Mouse (Mus musculus): ENCODE data around the gene Gabrd.
A peak's percentile ranks its signal among the peaks of the same experiment; 100 is the strongest.

Gene Gabrd

DNA sequence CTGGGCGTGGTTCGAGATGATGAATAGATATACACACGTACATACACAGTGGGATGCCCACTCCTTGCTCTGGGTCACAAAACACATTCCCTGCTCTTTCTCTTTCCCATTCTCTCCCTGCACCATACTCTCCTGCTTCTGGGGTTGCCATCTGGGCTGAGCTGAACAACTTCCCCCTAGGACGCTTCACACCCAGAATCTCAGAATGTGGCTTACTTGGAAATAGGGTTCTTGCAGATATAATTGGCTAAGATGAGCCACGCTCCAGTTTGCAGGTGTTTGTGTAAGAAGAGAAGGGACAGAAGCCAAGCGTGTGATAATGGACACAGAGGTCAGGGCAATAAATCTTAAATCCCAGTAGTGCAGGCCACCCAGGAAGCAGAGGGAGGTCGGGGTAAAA, 15.9 kb downstream of the Gabrd start:
- peak; percentile 14 for DNase-seq

DNA sequence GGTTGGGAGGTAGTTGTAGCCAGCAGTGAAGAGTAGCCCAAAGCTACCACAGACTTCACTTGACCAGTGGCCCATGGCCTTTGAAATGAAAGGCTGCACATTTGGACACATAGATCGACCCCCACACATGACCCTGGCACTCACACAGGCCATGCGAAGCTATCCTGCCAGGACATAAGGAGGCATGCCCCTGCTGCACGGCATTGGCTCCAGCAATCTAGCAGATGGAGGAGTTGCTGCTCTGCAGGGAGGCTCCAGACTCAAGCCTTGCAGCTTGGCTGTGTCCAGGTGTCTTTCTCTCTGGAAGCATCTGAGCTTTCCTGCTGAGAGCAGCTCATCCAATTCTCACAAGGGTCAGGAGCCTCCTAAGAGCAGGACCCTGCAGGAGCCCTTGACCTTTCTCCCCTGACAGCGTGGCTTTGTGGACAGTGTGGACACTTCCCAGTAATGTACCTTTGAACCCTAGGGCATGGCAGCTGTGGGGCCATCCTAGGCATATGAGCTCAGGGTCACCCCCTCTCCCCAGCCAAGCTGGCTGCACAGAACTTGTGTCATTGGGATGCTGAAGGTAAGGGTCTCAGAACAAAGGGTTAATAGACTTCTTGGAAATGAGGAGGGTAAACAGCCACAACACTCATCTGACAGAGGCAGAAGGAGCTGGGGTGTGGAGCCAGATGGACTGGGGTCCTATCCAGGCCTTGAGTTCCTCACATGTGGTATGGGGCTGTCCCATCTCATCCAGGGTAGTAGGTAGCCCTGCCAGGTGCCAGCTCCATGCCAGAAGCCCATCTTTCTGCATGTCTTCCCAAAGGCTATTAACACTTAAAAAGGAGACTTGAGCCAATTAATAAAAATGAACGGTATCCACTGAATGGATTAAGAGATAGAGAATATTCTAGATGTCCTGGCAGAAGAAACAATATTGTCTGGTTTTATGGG, 25.8 kb downstream of the Gabrd start:
- DNase-seq = no peak

DNA sequence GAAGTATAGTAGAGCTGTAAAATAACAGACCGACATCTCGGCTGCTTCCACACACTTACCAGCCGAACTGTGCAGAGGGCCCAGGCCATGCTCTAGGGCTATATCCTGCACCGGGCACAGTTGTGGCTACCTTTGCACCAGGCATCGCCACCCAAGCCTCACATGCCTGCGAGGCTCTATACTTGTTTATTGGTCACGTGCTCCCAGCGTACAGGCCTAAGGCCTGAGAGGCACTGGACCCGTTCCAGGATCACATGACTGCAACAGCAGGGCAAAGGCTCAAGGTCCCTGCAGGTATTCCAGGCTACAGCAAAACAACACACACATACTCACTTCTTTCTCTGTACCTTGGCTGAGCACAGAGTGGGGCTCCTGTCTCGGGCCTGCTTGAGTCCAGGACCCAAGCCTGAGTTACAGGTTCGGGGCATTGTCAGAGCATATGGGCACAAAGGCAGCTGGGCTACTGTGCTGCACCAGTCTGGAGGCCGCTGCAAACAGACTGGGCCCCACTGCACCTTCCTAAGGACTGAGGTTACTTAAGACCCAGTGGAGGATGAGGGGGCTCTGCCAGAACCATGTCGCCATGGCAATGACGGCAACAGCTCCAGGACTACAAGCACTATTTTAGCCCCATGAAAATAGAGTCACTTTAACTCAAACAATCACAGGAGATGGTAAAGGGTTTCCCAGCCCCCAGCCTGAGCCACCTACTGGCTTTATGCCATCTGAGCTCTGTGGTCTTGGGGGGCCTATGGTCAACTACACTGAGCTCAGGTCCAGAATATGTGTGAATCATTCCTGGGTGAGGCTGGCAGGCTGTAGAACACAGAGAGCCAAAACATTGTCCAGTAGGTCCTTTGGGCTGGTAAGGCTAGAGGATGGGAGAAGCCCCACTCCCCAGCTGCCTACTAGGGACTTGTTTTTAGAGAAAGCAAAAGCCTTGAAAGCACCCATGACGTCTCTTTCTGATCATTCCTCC, 26.9 kb downstream of the Gabrd start:
- no peak for DNase-seq

DNA sequence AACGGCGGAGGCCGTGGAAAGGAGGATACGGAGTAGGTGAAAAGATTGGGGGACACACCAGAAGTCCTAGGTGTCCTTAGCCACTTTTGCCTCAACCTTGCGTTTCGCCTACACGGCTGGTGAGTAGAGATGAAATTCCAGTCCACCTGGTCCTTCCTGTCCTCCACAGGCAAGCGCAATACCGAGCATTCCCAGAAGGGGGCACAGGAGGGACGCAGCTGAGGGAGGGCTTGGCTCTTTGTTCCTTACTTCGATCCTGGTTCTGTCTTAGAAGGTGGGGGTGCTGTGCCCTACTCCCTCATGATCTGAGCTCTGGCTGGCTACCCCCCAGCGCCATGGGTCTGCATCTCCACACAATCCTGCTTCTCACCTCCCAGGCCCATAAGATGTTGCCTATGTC, 29.2 kb downstream of the Gabrd start:
- peak; percentile 89 for DNase-seq

DNA sequence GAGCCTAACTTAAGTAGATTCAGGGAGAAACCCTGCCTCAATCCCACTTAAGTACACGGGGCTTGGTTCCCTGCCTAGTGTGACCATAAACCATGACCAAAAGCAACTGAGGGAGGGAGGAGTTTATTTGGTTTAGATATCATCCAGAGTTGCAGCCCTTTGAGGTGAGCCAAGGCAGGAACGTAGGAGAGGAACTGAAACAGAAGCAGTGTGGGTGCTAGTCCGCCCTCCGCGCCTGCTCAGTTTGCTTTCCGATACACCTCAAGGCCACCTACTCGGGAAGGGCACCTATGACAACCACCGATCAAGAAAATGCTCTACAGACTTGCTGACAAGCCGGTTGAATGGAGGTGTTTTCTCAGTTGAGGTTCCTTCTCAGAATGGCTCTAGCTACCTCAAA, 30.2 kb downstream of the Gabrd start:
- no peak for DNase-seq

DNA sequence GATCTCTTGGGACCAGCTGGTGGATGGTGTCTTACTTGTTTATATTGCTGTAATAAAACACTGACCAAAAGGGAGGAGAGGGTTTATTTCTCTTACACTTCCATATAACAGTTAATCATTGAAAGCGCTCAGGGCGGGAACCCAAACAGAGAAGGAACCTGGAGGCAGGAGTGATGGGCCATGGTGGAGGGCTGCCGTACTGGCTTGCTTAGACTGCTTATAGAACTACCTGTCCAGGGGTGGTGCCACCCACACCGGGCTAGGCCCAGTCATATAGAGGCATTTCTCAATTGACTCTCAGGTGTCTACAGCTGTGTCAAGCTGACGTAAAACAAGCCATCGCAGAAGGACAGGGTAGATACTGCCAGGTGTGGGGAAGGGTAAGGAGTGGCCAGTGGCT, 31.1 kb downstream of the Gabrd start:
- no peak for DNase-seq

DNA sequence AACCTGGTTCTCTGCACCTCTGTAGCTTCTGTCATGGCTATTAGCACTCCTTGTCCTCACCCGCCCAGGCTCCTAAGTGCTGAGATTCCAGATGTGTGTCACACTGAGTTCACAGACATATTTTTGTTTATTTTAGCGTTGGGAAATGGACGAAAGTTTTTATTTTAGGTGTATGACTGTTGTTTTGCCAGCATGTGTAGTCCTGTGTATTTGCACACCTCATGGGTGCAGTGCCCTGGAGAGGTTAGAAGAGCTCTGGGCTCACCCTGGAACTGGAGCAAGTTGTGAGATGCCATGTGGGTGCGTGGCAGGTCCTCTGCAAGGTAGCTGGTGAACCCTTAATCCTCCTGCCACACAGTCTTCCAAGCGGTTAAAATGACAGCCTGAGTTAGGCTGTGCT, 35.5 kb downstream of the Gabrd start:
- no peak for DNase-seq

DNA sequence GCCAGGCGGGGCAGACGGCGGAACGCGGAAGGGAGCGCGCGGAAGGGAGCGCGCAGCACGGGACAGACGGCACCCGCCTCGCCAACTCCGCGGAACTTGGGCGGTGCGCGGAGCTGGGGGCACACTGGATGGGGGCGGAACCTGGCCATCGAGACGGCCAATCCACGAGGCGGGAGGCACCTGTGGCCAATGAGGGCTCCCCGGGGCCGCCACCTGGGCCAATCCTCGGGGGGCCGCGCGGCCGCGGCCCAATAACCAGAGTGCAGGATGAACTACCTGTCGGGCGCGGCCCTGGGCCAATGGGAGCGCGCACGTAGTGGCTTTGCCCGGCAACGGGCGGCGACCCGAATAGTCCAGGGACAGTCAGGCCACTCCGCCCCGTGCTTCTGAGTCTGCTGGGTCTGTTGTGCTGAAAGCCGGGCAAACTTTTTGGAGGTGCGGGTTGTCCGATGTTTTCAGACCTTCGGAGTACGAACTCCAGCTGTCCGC, 36.6 kb downstream of the Gabrd start, which contains the start of gene Prkcz:
Gene Prkcz (minus strand): TSS at position 59 of the 489 bp plus-strand sequence.
- DNase-seq = peak; percentile 96

DNA sequence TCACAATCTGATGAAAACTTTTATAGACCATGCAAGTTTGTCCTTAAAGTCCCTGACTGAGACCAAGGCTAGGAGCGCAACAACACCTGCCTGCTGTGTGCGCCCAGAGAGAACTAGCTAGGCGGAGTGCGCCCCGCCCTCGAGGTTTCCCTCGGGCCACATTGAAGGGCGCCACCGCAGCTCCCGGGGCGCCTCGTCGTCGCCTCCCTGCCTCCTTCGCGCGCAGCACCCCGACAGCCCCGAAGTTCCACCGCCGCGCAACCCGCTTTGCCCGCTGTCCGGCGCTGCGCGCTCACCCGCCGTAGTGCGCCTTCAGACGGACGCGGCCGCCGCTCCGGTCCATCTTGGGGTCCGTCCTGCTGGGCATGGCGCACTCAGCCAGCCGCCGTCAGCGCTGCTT, 37.1 kb downstream of the Gabrd start:
- no peak for DNase-seq

DNA sequence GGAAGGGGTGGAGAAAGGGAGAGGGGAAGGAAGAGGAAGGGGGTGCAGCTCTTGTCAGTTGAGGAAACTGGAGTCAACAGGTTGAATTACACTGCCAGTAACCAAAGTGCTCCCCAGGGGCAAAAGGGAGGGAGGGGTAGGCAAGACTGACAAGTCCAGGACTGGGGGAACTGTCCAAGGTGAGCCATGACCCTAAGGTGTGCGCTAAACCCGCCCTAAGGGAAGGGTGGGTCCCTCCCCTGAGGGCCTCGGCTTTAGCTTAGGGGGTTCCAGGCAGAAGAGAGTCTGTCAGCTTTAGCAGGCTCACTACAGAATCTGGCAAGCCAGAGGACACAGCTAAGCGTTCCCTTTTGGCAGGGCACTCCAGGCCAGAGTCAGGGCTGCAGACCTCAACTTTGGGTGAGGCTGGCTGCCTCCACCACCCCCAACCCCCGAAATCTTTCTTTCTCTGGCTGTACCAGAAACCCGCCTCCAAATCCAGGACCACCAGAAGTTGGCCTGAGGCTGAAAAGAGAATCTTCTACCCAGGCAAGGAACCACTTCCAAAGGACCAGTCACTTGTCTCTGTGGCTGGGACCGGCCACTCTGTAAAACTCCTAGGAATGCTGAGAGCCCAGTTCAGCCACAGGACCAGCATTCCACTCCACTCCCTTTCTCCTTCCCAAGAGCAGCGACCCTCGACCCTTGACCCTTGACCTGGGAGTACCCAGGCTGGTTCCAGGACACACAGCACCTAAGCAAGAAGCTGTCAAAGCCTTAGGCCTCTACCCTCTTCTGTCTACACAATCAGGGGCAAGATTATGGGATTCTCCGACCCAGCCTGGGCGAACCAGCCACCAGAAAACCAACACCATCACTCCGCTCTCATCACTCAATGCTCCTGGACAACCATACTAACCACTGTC, 38.1 kb downstream of the Gabrd start:
- DNase-seq = peak; percentile 28

DNA sequence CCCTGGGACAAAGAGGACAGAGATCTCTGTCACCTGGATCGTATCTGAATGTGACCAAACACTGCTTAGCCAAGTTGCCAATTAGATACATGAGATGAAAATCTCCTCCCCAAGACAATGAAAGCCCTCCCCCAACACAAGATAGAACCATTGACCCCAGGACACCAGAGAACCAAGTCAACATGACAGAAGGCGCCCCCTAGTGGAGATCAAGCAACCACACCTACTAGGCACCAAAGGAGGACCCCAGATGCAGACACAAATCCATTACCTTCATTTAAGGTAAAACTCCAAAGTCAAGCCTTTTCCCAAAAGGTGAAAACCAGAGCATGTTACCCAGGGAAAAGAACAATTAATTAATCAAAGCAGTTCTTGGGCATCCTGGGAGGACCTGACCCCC, 40.3 kb downstream of the Gabrd start:
- DNase-seq = no peak

DNA sequence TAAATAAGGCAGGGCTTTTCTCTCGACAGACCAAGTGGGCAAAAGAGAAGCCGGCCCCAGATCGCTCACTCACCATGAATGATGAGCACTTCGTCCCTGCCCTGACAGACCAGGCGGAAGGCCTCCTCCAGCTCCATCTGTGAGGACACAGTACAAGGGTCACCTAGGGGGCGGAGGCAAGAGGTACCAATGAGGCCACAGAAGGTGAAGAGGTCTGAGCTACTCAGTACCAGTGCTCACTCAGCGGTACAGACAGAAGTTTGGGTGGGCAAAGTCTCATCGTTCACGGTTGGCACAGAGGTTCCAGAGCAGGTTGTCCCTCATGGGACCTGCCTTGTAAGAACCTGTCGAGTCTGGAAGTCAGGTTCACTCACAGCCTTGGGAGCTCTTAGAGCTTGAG, 41.6 kb downstream of the Gabrd start:
- no peak for DNase-seq

DNA sequence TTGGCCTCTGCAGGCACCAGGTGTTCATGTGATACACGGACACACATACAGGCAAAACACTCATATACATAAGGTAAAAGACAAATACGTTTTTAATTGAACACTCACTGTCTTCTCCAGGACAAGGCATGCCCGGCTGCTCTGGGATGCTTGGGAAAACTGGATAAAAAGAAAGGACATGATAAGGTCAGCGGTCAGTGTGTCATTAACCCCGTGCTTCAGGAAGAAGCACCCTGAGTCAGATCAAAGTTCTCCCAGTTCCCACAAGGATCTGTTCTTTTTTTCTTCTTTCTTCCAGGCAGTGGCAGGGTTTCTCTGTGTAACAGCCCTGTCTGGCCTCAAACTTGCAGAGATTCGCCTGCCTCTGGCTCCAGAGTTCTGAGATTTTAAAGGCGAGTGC, 43.4 kb downstream of the Gabrd start:
- no peak for DNase-seq

DNA sequence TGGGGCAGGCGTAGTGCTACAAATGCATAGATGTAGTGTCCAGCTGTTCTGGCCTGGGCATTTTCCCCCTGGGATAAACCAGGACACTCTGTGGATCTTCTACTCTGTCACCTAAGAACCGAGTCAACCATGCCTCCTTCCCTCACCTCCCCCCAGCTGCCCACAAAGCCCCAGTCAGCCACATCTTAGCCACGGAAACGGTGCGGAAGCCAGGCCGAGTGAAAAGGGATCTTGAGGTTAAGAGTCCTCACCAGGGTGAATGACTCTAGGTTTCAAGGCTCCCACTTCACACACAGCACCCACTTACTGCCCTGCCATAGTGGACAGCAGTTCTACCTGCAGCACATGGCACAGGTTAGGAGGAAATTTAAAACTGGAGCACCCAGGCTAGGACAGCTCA, 43.9 kb downstream of the Gabrd start:
- DNase-seq = no peak

DNA sequence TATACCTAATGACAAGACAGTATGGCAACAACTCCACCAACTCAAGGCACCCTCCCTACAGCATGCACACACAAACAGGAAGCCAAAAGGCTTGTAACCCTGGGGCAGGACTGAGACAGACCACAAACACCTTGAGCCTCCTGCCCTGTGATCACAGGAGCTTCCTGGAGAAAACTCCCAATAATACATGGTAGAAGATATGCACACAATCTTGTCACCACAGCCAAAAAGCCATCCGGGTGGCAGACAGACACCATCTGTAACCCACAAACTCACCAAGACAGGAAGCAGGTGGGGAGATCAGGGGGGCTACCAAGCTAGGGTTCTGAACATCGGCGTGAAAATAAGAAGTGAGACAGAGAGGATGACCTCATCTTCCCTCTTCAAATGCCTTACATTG, 45.3 kb downstream of the Gabrd start:
- DNase-seq = no peak

DNA sequence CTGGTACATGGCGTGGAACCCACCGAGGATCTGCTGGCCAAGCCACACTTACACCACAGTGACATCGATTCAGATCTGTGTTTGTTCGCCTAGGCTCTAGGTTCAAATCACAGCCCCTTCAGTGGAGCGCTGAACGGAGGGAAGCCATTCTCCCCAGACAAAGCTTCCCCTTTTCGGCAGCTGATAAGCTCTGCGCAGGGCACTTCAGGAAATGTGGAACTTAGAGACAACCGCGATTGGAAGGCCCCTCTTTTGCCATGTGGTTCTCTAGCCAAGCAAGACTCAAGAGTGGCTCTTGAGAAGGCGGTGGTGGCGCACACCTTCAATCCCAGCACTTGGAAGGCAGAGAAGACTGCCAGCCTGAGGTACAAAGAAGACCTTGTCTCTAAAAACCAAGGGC, 51.6 kb downstream of the Gabrd start:
- no peak for DNase-seq

DNA sequence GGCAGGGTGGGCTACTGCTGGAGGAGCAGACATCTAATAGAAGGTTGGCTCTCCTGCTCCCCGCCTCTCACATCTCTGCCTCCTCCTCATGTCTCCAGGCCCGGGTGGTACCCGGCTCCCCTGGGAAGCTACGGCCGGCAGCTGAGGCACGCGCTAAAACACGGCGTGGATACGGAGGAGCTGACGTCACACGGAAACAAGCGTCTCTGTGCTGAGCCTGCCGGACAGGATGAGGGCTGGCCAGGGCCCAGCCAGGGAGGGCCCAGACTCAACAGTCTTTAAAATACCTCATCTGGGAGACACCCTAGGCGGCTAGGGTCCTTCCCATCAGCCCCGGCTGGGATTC, 52.3 kb downstream of the Gabrd start:
- DNase-seq = peak; percentile 78

DNA sequence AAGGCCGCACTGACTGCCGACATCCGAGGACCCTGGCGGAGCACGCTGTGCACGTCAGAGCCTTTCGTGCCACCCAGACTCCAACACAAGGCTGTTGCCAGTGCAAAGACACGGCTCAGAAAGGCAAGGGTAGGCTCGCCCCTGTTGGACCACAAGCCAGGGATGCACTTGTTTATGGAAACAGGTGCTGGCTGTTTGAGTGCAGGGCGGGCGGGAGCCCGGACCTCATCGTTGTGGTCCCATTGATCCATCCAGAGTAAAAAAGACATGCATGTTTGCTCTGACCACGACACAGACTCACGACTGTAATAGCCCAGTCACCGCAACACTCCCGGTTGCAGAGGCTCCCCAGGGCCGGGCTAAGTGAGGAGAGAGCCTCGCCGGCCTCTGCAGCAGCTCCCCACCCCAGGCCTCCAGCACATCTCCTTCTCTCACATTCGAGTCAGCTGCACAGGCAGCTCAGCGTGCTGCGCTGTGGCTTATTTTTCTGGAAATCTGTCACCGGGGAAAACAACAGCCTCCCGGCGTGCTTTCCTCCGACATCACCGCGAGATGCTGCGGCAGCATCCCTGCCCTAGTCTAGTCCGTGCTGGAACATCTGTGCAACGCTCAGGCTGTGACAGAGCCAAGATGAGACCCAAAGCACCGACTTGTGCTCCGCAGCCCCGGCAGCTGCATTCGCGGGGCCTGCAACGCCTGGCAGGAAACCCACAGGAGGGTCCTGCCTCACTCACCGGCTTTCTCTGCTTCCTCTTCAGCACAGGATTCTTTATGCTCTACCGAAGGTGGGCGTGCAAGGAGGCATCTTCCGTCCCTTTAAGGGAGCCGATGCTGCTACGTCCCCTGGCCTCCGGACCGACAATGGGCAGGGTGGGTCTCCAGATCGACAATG, 53.0 kb downstream of the Gabrd start:
- DNase-seq = peak; percentile 50

DNA sequence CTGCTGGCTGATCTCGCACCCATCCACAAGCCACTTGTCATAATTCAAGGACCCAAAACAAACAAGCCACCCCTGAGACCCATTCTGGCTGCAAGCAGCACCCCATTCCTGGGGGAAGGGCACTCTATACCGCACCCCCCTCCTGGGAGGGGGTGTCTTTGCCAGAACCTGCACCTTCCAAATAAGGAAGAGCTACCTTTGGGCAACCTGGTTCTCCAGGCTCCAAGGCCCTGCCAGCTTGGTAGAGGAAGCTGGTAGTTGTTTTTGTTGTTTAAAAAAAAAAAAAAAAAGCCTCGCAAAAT, 53.7 kb downstream of the Gabrd start:
- DNase-seq = no peak

DNA sequence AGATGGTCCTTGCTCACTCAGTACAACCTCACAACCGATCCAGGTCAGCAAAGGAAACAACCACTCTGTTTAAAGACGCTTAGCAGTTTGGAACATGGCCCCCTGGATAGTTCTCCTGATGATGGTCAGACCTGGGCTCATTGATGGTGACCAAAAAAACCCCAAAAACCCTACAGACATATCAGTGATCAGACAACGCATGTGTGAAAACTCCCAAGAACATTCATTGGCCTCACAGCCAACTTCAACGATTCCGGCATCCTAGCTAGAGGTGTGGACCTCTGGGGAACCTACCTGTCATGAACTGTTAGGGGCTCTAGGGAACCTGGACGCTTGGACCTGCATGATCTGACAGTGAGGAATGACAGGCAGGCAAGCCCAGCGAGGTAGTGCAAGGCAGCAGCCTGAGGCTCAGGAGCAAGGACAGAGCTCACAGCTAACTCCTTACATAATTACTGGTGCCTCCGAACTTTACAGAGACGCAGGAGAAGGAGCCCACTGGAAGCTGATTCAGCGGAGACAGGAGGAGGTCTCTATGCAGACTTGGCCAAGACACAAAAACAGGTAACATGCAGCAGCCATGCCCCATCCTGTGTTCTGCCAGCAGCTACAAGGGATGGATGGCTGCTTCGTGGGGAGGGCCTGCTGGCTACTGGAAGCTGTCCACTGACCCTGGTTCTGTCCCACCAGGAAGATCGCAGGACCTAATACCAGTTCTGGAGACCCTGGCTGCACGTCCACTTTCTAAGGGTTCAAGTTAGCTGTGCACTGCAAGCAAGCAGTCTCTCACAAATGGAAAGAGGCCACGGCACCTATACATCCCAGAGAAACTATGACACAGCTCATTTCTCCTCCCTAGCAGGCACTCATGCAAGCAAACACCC, 54.3 kb downstream of the Gabrd start:
- peak; percentile 45 for DNase-seq
